Mouse (Mus musculus): ENCODE results near the gene Osmr. TPM values are rescaled to one million over a fixed set of nuclear protein-coding genes. Genes with fewer than 3 reads are reported as not detected.

The Osmr gene
- 0.10 and 0.13 TPM in 2 replicates for polyA plus RNA-seq (2016; fragmentation: Nextera tagmentation; extraction: Ambion mirVana)

GRCm38 (mm10) chr15:6874601-6875019 lies at the start of gene Osmr:
TSS of gene Osmr (minus strand) at chr15:6874969.
- Histone ChIP-seq H3K27ac (no peak within 1 kb of the TSS), H3K9me3 (replicated peaks) (no peaks in the 10 kb centered on the region), H3K4me2 (peak within 1 kb of the TSS; percentile 66), H3K4me3 (peak within 1 kb of the TSS; percentile 45), H3K4me1 (peaks cover 7% of the 10 kb centered on the region; the same call in 1 of the 2 replicates), H3K9ac (no peak within 1 kb of the TSS), H3K36me3 (no peaks in the 10 kb centered on the region), H3K27me3 (replicated peaks) (peaks cover 61% of the 10 kb centered on the region)
- WGBS (ENCODE audit: insufficient replicate concordance): 8% methylated on average over 16 of the region's 16 CpGs
- ATAC-seq: no peak

DNA sequence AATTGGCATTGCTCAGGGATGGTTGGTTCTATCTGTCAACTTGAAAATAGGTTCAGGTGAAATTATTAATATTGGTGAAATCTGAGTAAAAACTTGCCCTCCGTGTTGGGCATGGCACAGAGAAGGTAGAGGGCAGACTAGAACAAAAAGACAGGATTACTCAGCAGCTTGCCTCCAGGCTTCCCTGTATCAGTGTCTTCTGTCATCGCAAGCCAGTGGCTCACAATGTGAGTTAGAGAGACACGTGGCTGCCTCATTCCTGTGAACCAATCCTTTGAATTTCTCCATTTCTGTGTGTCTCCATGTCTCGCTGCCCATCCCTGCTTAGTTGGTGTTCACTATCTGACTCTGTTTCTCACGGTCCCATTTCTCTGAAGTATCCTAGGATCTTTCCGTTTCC lies 44.6 kb upstream of the Osmr start:
- 63% methylated on average over 6 of the region's 6 CpGs for WGBS (ENCODE audit: insufficient replicate concordance)

GRCm38 (mm10) chr15:6914163-6914562 lies 39.4 kb upstream of the Osmr start:
- H3K27ac ChIP-seq: no peak overlapping the region
- no peak overlapping the region for H3K4me2 ChIP-seq
- H3K9me3 ChIP-seq (replicated peaks): no peaks in the 10 kb centered on the region
- H3K9ac ChIP-seq: no peak overlapping the region
- peaks cover 7% of the 10 kb centered on the region; the same call in 1 of the 2 replicates for H3K4me1 ChIP-seq
- no peak for ATAC-seq
- no peak overlapping the region for H3K4me3 ChIP-seq
- 67% methylated on average over 6 of the region's 6 CpGs for WGBS (ENCODE audit: insufficient replicate concordance)
- no peaks in the 10 kb centered on the region for H3K36me3 ChIP-seq
- peaks cover 18% of the 10 kb centered on the region; the same call in 1 of the 2 replicates for H3K27me3 ChIP-seq (replicated peaks)

More for the DNA sequence above, 44.6 kb upstream of the Osmr start:
- no peak for ATAC-seq
- Histone ChIP-seq H3K9me3 (replicated peaks) (no peaks in the 10 kb centered on the region), H3K27ac (no peak overlapping the region), H3K27me3 (replicated peaks) (peaks cover 6% of the 10 kb centered on the region; the same call in 1 of the 2 replicates), H3K4me1 (no peaks in the 10 kb centered on the region), H3K9ac (no peak overlapping the region), H3K36me3 (no peaks in the 10 kb centered on the region), H3K4me3 (no peak overlapping the region), H3K4me2 (no peak overlapping the region)

- no peaks in the 10 kb centered on the region for H3K9me3 ChIP-seq (replicated peaks)
- H3K27me3 ChIP-seq (replicated peaks): peaks cover 43% of the 10 kb centered on the region
- no peak overlapping the region for H3K27ac ChIP-seq
- H3K4me3 ChIP-seq: no peak overlapping the region
- WGBS (ENCODE audit: insufficient replicate concordance): under 1% methylated on average over 11 of the region's 11 CpGs
- no peaks in the 10 kb centered on the region for H3K36me3 ChIP-seq
- H3K4me1 ChIP-seq: peaks cover 7% of the 10 kb centered on the region; the same call in 1 of the 2 replicates
- peak; percentile 62 for ATAC-seq
- no peak overlapping the region for H3K4me2 ChIP-seq
- H3K9ac ChIP-seq: no peak overlapping the region
These were observed 34.9 kb upstream of the Osmr start for GRCm38 (mm10) chr15:6909669-6910068.

- H3K27ac ChIP-seq: no peak overlapping the region
- H3K4me2 ChIP-seq: no peak overlapping the region
- no peaks in the 10 kb centered on the region for H3K9me3 ChIP-seq (replicated peaks)
- 43% methylated on average over 14 of the region's 14 CpGs for WGBS (ENCODE audit: insufficient replicate concordance)
- H3K27me3 ChIP-seq (replicated peaks): peaks cover 48% of the 10 kb centered on the region
- no peaks in the 10 kb centered on the region for H3K36me3 ChIP-seq
- H3K9ac ChIP-seq: no peak overlapping the region
- H3K4me3 ChIP-seq: no peak overlapping the region
- ATAC-seq: no peak
- H3K4me1 ChIP-seq: peaks cover 7% of the 10 kb centered on the region; the same call in 1 of the 2 replicates
These were observed 34.3 kb upstream of the Osmr start for GRCm38 (mm10) chr15:6909084-6909483.

- Histone ChIP-seq H3K9me3 (replicated peaks) (no peaks in the 10 kb centered on the region), H3K36me3 (no peaks in the 10 kb centered on the region), H3K27ac (no peak overlapping the region), H3K4me1 (peaks cover 7% of the 10 kb centered on the region; the same call in 1 of the 2 replicates), H3K27me3 (replicated peaks) (peaks cover 48% of the 10 kb centered on the region), H3K4me2 (no peak overlapping the region), H3K4me3 (no peak overlapping the region), H3K9ac (no peak overlapping the region)
- no peak for ATAC-seq
- 41% methylated on average over 5 of the region's 5 CpGs for WGBS (ENCODE audit: insufficient replicate concordance)
These were observed 33.8 kb upstream of the Osmr start for GRCm38 (mm10) chr15:6908601-6909000.

- ATAC-seq: no peak
- 58% methylated on average over 19 of the region's 19 CpGs for WGBS (ENCODE audit: insufficient replicate concordance)
- H3K4me1 ChIP-seq: peaks cover 5% of the 10 kb centered on the region; the same call in 1 of the 2 replicates
These were observed 31.7 kb upstream of the Osmr start for GRCm38 (mm10) chr15:6906260-6907047.

DNA sequence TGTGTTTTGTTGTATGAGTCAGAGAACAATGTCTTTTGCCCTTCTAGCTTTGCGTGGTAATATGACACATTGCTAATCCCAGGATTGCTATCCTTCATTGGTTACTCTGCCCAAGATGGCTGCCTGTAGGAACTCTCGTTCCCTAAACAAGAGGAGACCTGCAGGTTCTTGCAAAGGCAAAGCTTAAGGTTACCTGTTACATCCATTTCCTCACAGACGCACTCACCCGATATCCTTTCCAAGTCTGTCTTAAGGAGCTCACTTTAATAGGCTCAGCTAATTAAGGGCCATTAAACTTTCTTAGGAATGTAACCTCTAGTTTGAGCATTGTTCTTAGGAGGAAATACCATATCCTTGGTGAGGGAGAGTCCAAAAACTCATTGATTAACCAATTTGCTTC lies 31.0 kb upstream of the Osmr start:
- no peak for ATAC-seq
- WGBS (ENCODE audit: insufficient replicate concordance): 81% methylated on average over 4 of the region's 4 CpGs

More at GRCm38 (mm10) chr15:6906260-6907047, 31.7 kb upstream of the Osmr start:
- H3K36me3 ChIP-seq: no peaks in the 10 kb centered on the region
- H3K9me3 ChIP-seq (replicated peaks): no peaks in the 10 kb centered on the region
- no peak overlapping the region for H3K27ac ChIP-seq
- no peak overlapping the region for H3K4me3 ChIP-seq
- peaks cover 37% of the 10 kb centered on the region for H3K27me3 ChIP-seq (replicated peaks)
- no peak overlapping the region for H3K4me2 ChIP-seq
- H3K9ac ChIP-seq: no peak overlapping the region

GRCm38 (mm10) chr15:6903286-6903975 lies 28.7 kb upstream of the Osmr start:
- Histone ChIP-seq H3K9me3 (replicated peaks) (no peaks in the 10 kb centered on the region), H3K4me3 (no peak overlapping the region), H3K4me1 (no peaks in the 10 kb centered on the region), H3K36me3 (no peaks in the 10 kb centered on the region), H3K27me3 (replicated peaks) (peaks cover 28% of the 10 kb centered on the region; the same call in 1 of the 2 replicates), H3K27ac (no peak overlapping the region), H3K9ac (no peak overlapping the region), H3K4me2 (no peak overlapping the region)
- 50% methylated on average over 9 of the region's 9 CpGs for WGBS (ENCODE audit: insufficient replicate concordance)
- no peak for ATAC-seq

More for the DNA sequence above, 31.0 kb upstream of the Osmr start:
- Histone ChIP-seq H3K27me3 (replicated peaks) (peaks cover 35% of the 10 kb centered on the region), H3K4me2 (no peak overlapping the region), H3K4me1 (peaks cover 5% of the 10 kb centered on the region; the same call in 1 of the 2 replicates), H3K27ac (no peak overlapping the region), H3K36me3 (no peaks in the 10 kb centered on the region), H3K9ac (no peak overlapping the region), H3K4me3 (no peak overlapping the region), H3K9me3 (replicated peaks) (no peaks in the 10 kb centered on the region)

- no peak overlapping the region for H3K4me2 ChIP-seq
- 57% methylated on average over 5 of the region's 5 CpGs for WGBS (ENCODE audit: insufficient replicate concordance)
- ATAC-seq: no peak
- H3K27ac ChIP-seq: no peak overlapping the region
- H3K9ac ChIP-seq: no peak overlapping the region
- no peaks in the 10 kb centered on the region for H3K36me3 ChIP-seq
- H3K4me1 ChIP-seq: no peaks in the 10 kb centered on the region
- peaks cover 28% of the 10 kb centered on the region; the same call in 1 of the 2 replicates for H3K27me3 ChIP-seq (replicated peaks)
- H3K9me3 ChIP-seq (replicated peaks): no peaks in the 10 kb centered on the region
- H3K4me3 ChIP-seq: no peak overlapping the region
These were observed 27.3 kb upstream of the Osmr start for GRCm38 (mm10) chr15:6901982-6902639.

GRCm38 (mm10) chr15:6901236-6901635 lies 26.5 kb upstream of the Osmr start:
- Histone ChIP-seq H3K27me3 (replicated peaks) (peaks cover 21% of the 10 kb centered on the region; the same call in 1 of the 2 replicates), H3K36me3 (no peaks in the 10 kb centered on the region), H3K9ac (no peak overlapping the region), H3K27ac (no peak overlapping the region), H3K4me2 (no peak overlapping the region), H3K4me1 (no peaks in the 10 kb centered on the region), H3K4me3 (no peak overlapping the region), H3K9me3 (replicated peaks) (no peaks in the 10 kb centered on the region)
- no peak for ATAC-seq
- 43% methylated on average over 6 of the region's 6 CpGs for WGBS (ENCODE audit: insufficient replicate concordance)

Data from liver, embryonic 12.5 days (tissue).